Mouse (Mus musculus) midbrain, embryonic 11.5 days (tissue): Measurements from ENCODE around the gene Kat7. TPM values are rescaled to one million over a fixed set of nuclear protein-coding genes. Genes with fewer than 3 reads are reported as not detected.
A peak's percentile ranks its signal among the peaks of the same experiment; 100 is the strongest.

Experiments
- ATAC-seq: fragments of 200-750 bp; cut with Nextera tagmentation; 2 replicates; pipeline ENCODE4 v1.8.0; 2017; ENCODE audit warnings: moderate TSS enrichment, moderate library complexity; ENCODE audit not compliant: low FRiP score
- DNase-seq: peaks from one replicate; pipeline ENCODE4 v3.0.0; 2015; ENCODE audit warnings: low spot score; ENCODE audit errors: missing footprints
- H3K27ac ChIP-seq: fragments of 300-500 bp; sonication (generic); 2 replicates; pipeline ENCODE4 v1.5.1; 2014; ENCODE audit warnings: low read depth, low read length
- H3K27me3 ChIP-seq: fragments of 300-500 bp; sonication (generic); 2 replicates; pipeline ENCODE4 v1.6.1; 2014; ENCODE audit warnings: mild to moderate bottlenecking, low read length, moderate library complexity, mixed read lengths; ENCODE audit not compliant: control insufficient read depth, insufficient read depth
- H3K36me3 ChIP-seq: fragments of 300-500 bp; sonication (generic); 2 replicates; pipeline ENCODE4 v1.6.1; 2014; ENCODE audit warnings: mild to moderate bottlenecking, low read length, moderate library complexity, mixed read lengths; ENCODE audit not compliant: control insufficient read depth, insufficient read depth
- H3K4me1 ChIP-seq: fragments of 300-500 bp; sonication (generic); 2 replicates; pipeline ENCODE4 v1.6.1; 2014; ENCODE audit warnings: low read length; ENCODE audit not compliant: control insufficient read depth, insufficient read depth
- H3K4me2 ChIP-seq: fragments of 300-500 bp; sonication (generic); 2 replicates; pipeline ENCODE4 v1.6.1; 2014; ENCODE audit warnings: mild to moderate bottlenecking, moderate library complexity
- H3K4me3 ChIP-seq: fragments of 300-500 bp; sonication (generic); 2 replicates; pipeline ENCODE4 v1.5.1; 2014; ENCODE audit warnings: low read depth, low read length
- H3K9ac ChIP-seq: fragments of 300-500 bp; sonication (generic); 2 replicates; pipeline ENCODE4 v1.6.1; 2014; ENCODE audit warnings: low read length
- H3K9me3 ChIP-seq: fragments of 300-500 bp; sonication (generic); 2 replicates; pipeline ENCODE4 v1.6.1; 2016; ENCODE audit warnings: low read length; ENCODE audit not compliant: control insufficient read depth
- WGBS: fragments of 180-500 bp; shearing (Covaris S2); extraction: QIAGEN DNeasy Blood & Tissue Kit; methylation state at CpG from one replicate; pipeline ENCODE4 v1.1.7; 2014; 5-methylcytosine and 5-hydroxymethylcytosine counted together
- polyA plus RNA-seq: library from polyadenylated mRNA; unstranded; fragments of >200 nt; fragmentation: Nextera tagmentation; extraction: Ambion mirVana; gene quantifications from 2 replicates; pipeline ENCODE4 v1.2.1, GENCODE M21; 2014

Gene Kat7
- polyA plus RNA-seq, 1 experiment from 2014 or later: 75.8 TPM

DNA sequence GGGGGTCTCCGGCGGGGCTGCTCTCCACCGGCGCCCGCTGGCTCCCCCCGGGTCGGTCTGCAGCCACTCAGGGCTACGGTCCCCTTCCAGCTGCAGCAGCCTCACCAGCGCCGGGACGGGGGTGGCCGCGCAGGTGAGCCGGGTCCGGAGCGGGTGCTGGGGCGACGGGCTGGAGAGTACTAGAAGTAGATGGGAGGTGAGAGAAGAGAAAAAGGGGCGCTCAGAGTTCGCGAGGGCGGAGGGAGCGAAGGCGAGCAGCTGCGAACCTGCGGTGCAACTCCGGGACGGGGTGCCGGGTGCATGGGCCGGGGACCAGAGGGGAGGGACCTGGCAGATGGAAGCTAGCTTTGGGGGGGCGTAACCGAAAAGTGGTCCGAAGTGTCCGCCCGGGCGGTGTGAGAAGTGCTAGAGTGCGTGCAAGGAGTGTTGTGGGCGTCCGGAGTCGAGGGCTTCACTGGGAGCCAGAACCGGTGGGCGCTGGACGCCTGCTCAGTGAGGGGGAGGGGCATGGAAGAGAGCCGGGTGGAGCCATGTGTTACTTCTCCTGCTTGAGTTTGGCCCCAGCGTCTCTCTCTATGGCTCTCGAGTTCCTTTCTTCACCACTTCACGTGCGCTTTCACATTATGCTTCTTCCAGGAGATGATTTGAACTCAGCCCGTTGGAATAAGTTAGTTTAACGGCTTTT lies 27.2 kb upstream of the Kat7 start:
- peak overlapping the region; percentile 87 for H3K4me2 ChIP-seq
- H3K4me1 ChIP-seq: no peaks in the 10 kb centered on the region
- peak overlapping the region; percentile 91 for H3K4me3 ChIP-seq
- ATAC-seq (peak; percentile 85), DNase-seq (peak; percentile 96)
- peak overlapping the region; percentile 77 for H3K9ac ChIP-seq
- H3K36me3 ChIP-seq: no peaks in the 10 kb centered on the region
- H3K27me3 ChIP-seq: no peaks in the 10 kb centered on the region; the same call in 1 of the 2 replicates
- under 1% methylated on average over 48 of the region's 50 CpGs for WGBS
- no peaks in the 10 kb centered on the region for H3K9me3 ChIP-seq
- no peak overlapping the region for H3K27ac ChIP-seq

DNA sequence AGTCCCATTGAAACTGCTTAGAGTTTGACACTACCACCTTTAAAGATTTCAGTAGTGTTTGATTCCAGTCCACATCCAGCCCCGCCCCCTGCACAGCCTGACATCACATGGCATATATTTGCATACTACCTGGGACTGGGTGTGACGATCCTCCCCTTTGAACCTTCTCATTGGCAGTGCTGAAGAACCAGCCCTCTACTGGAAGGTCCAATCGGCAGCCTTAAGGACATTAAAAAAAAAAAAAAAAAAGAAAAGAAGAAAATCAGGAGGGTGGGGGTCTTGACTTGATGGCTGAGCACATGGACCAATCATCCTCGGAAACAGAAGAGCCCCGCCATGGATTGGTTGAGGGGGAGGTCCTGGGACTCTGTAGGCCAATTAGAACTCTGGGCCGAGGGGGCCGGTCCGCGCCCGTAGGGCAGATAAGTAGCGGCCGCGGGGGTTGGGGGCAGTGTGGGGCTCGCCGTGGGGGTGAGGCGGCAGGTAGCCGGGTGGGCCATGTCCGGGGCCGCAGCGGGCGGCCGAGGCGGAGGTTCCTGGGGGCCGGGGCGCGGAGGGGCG lies 26.6 kb upstream of the Kat7 start, which contains the start of gene Fam117a:
Gene Fam117a (plus strand): TSS at position 451 of the 561 bp plus-strand sequence.
- Histone ChIP-seq H3K27me3 (no peaks in the 10 kb centered on the region; the same call in 1 of the 2 replicates), H3K4me1 (no peaks in the 10 kb centered on the region), H3K4me3 (peak within 1 kb of the TSS; percentile 91), H3K4me2 (peak within 1 kb of the TSS; percentile 87), H3K9me3 (no peaks in the 10 kb centered on the region), H3K36me3 (no peaks in the 10 kb centered on the region), H3K9ac (peak within 1 kb of the TSS; percentile 77), H3K27ac (no peak within 1 kb of the TSS)
- ATAC-seq: peak; percentile 97
- under 1% methylated on average over 24 of the region's 27 CpGs for WGBS
- peak; percentile 94 for DNase-seq

DNA sequence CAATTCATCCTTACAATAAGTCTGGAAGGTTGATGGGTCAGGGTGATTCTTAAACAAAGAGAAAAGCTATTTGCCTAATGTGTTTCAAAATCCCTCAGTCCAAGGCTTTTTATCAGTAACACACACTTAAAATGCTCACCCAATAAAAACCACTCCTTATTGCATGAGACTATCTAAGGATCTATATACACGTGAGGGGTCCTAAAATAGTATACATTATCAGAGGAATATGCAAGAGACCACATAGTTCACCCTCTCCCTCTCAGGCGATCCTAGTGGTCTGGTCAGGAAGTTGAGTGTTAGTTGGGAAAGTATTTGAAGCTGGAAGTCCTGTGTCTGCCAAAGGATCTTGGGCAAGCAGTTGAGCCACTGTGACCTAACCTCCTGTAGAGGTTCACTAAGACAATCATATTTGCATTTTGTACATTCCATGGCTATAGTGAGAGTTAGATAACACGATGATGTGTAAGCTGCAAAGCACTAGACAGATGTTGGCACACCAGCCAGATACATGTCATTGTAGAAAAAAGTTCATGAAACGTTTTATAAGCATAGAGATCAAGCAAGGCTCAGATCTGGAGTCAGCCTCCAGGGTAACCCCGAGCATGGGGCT lies 24.5 kb upstream of the Kat7 start:
- DNase-seq (no peak), ATAC-seq (no peak)
- H3K36me3 ChIP-seq: no peaks in the 10 kb centered on the region
- no peaks in the 10 kb centered on the region for H3K4me1 ChIP-seq
- no peak overlapping the region for H3K9ac ChIP-seq
- no peak overlapping the region for H3K4me2 ChIP-seq
- 64% methylated on average over 5 of the region's 5 CpGs for WGBS
- no peak overlapping the region for H3K27ac ChIP-seq
- H3K4me3 ChIP-seq: no peak overlapping the region
- no peaks in the 10 kb centered on the region for H3K9me3 ChIP-seq
- no peaks in the 10 kb centered on the region; the same call in 1 of the 2 replicates for H3K27me3 ChIP-seq

GRCm38 (mm10) chr11:95333805-95334204 lies 23.8 kb upstream of the Kat7 start:
- Histone ChIP-seq H3K4me3 (no peak overlapping the region), H3K9me3 (no peaks in the 10 kb centered on the region), H3K4me1 (no peaks in the 10 kb centered on the region), H3K4me2 (no peak overlapping the region), H3K27me3 (no peaks in the 10 kb centered on the region; the same call in 1 of the 2 replicates), H3K9ac (no peak overlapping the region), H3K36me3 (no peaks in the 10 kb centered on the region), H3K27ac (no peak overlapping the region)
- WGBS: 88% methylated on average over 9 of the region's 9 CpGs
- no peak for ATAC-seq
- DNase-seq: no peak

DNA sequence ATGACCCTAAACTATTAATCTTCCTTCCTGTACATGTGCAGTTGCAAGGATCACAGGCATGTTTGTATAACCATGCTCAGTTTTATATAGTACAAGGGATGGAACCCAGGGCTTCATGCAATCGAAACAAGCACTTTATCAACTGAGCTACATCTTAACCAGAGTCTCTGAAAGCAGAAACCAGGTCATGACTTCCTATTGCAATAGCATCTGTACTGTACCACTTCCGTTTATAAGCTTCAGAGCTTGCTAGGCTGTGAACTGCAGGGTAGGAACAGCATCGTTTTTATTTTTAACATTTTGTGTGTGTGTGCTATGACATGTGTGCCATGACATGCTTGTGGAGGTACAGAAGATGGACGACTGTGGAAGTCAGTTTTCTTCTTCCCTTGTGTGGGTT lies 23.2 kb upstream of the Kat7 start:
- Histone ChIP-seq H3K27ac (no peak overlapping the region), H3K27me3 (no peaks in the 10 kb centered on the region), H3K9me3 (no peaks in the 10 kb centered on the region), H3K36me3 (no peaks in the 10 kb centered on the region), H3K4me2 (no peak overlapping the region), H3K9ac (no peak overlapping the region), H3K4me3 (no peak overlapping the region), H3K4me1 (no peaks in the 10 kb centered on the region)
- 64% methylated on average over 4 of the region's 4 CpGs for WGBS
- no peak for ATAC-seq
- no peak for DNase-seq

GRCm38 (mm10) chr11:95330662-95331061 lies 20.6 kb upstream of the Kat7 start:
- Histone ChIP-seq H3K4me3 (no peak overlapping the region), H3K36me3 (no peaks in the 10 kb centered on the region), H3K9ac (no peak overlapping the region), H3K4me1 (no peaks in the 10 kb centered on the region), H3K27ac (no peak overlapping the region), H3K4me2 (no peak overlapping the region), H3K9me3 (no peaks in the 10 kb centered on the region), H3K27me3 (no peaks in the 10 kb centered on the region)
- DNase-seq (no peak), ATAC-seq (no peak)
- 56% methylated on average over 1 of the region's 1 CpGs for WGBS

- H3K9me3 ChIP-seq: no peaks in the 10 kb centered on the region
Measured at GRCm38 (mm10) chr11:95328629-95329028, 18.6 kb upstream of the Kat7 start.

GRCm38 (mm10) chr11:95326243-95326642 lies 16.2 kb upstream of the Kat7 start:
- Histone ChIP-seq H3K27ac (no peak overlapping the region), H3K4me1 (peaks cover 2% of the 10 kb centered on the region; the same call in 1 of the 2 replicates), H3K27me3 (no peaks in the 10 kb centered on the region), H3K9me3 (no peaks in the 10 kb centered on the region), H3K4me2 (no peak overlapping the region), H3K4me3 (no peak overlapping the region), H3K9ac (no peak overlapping the region), H3K36me3 (no peaks in the 10 kb centered on the region)
- 85% methylated on average over 11 of the region's 11 CpGs for WGBS
- ATAC-seq (no peak), DNase-seq (no peak)

More at GRCm38 (mm10) chr11:95328629-95329028, 18.6 kb upstream of the Kat7 start:
- 79% methylated on average over 5 of the region's 5 CpGs for WGBS
- H3K36me3 ChIP-seq: no peaks in the 10 kb centered on the region
- no peak overlapping the region for H3K4me2 ChIP-seq
- no peak for ATAC-seq
- peaks cover 2% of the 10 kb centered on the region; the same call in 1 of the 2 replicates for H3K4me1 ChIP-seq
- DNase-seq: no peak
- H3K4me3 ChIP-seq: no peak overlapping the region
- no peaks in the 10 kb centered on the region for H3K27me3 ChIP-seq
- H3K27ac ChIP-seq: no peak overlapping the region
- H3K9ac ChIP-seq: no peak overlapping the region

DNA sequence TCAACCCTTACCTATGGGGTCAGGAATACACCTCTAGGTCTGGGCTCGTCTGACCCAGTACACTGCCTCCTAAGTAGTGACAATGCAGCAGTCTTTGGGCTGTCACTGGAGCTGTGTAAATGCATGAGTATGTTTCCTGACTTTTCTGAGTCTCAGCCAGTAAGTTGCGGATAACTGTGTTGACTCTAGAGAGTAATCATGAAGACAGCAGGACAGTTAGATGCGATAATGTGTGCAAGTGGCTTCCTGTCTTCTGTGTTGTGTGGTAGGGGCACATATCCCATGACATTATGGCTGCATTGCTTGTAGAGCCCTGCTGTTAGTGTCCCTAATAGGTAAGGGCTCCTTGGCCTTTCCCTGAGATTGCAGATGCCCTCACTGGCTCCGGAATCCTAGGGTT lies 15.8 kb upstream of the Kat7 start:
- ATAC-seq: no peak
- WGBS: 94% methylated on average over 4 of the region's 4 CpGs

More for the DNA sequence above, 15.8 kb upstream of the Kat7 start:
- no peaks in the 10 kb centered on the region for H3K27me3 ChIP-seq
- peaks cover 2% of the 10 kb centered on the region; the same call in 1 of the 2 replicates for H3K4me1 ChIP-seq
- H3K36me3 ChIP-seq: no peaks in the 10 kb centered on the region
- H3K9me3 ChIP-seq: no peaks in the 10 kb centered on the region
- H3K4me3 ChIP-seq: no peak overlapping the region
- no peak for DNase-seq
- H3K4me2 ChIP-seq: no peak overlapping the region
- no peak overlapping the region for H3K27ac ChIP-seq
- H3K9ac ChIP-seq: no peak overlapping the region
